Mouse (Mus musculus) kidney, embryonic 16.5 days (tissue): ENCODE measurements at regions not wholly inside any gene's neighbourhood (a gene's known extent, or its start where the extent isn't known, plus 50 kb on each side); places are given as distances from the start of the nearest gene placed in this dataset.

Experiments used
- ATAC-seq: fragments of 200-750 bp; cut with Nextera tagmentation; 2 replicates; pipeline ENCODE4 v1.8.0; 2017; ENCODE audit warnings: moderate TSS enrichment; ENCODE audit not compliant: low FRiP score, low TSS enrichment
- H3K27ac ChIP-seq: fragments of 300-500 bp; sonication (generic); 2 replicates; pipeline ENCODE4 v1.5.1; 2014; ENCODE audit warnings: low read length
- H3K27me3 ChIP-seq: fragments of 300-500 bp; sonication (generic); 2 replicates; pipeline ENCODE4 v1.6.1; 2014; ENCODE audit warnings: low read length, control low read depth, mixed read lengths; ENCODE audit not compliant: insufficient read depth
- H3K36me3 ChIP-seq: fragments of 300-500 bp; sonication (generic); 2 replicates; pipeline ENCODE4 v1.6.1; 2014; ENCODE audit warnings: low read length, control low read depth, mixed read lengths; ENCODE audit not compliant: insufficient read depth
- H3K4me1 ChIP-seq: fragments of 300-500 bp; sonication (generic); 2 replicates; pipeline ENCODE4 v1.6.1; 2014; ENCODE audit warnings: low read length, control low read depth, mixed read lengths; ENCODE audit not compliant: insufficient read depth
- H3K4me2 ChIP-seq: fragments of 300-500 bp; sonication (generic); replicated peaks from 2 replicates; pipeline ENCODE4 v1.6.1; 2014; ENCODE audit warnings: low read depth, low read length
- H3K4me3 ChIP-seq: fragments of 300-500 bp; sonication (generic); 2 replicates; pipeline ENCODE4 v1.5.1; 2014; ENCODE audit warnings: mild to moderate bottlenecking, low read length
- H3K9ac ChIP-seq: fragments of 300-500 bp; sonication (generic); replicated peaks from 2 replicates; pipeline ENCODE4 v1.6.1; 2014; ENCODE audit warnings: low read length
- H3K9me3 ChIP-seq: fragments of 300-500 bp; sonication (generic); 2 replicates; pipeline ENCODE4 v1.6.1; 2016; ENCODE audit warnings: low read length, control low read depth
- WGBS: fragments of 180-500 bp; shearing (Covaris S2); extraction: QIAGEN DNeasy Blood & Tissue Kit; methylation state at CpG from one replicate; pipeline ENCODE4 v1.1.7; 2014; 5-methylcytosine and 5-hydroxymethylcytosine counted together

GRCm38 (mm10) chr12:58504283-58504682 lies 235.2 kb upstream of the Clec14a start:
- Histone ChIP-seq H3K27me3 (no peaks in the 10 kb centered on the region), H3K27ac (no peak overlapping the region), H3K4me2 (no peak overlapping the region), H3K36me3 (no peaks in the 10 kb centered on the region), H3K9ac (no peak overlapping the region), H3K9me3 (no peaks in the 10 kb centered on the region), H3K4me3 (no peak overlapping the region), H3K4me1 (no peaks in the 10 kb centered on the region)
- no peak for ATAC-seq

GRCm38 (mm10) chr12:58474181-58474580 lies 205.1 kb upstream of the Clec14a start:
- Histone ChIP-seq H3K9me3 (no peaks in the 10 kb centered on the region), H3K4me1 (no peaks in the 10 kb centered on the region), H3K9ac (no peak overlapping the region), H3K27ac (no peak overlapping the region), H3K4me2 (no peak overlapping the region), H3K4me3 (no peak overlapping the region), H3K36me3 (no peaks in the 10 kb centered on the region), H3K27me3 (no peaks in the 10 kb centered on the region)
- no peak for ATAC-seq

- no peaks in the 10 kb centered on the region for H3K9me3 ChIP-seq
- H3K4me3 ChIP-seq: no peak overlapping the region
- no peaks in the 10 kb centered on the region for H3K27me3 ChIP-seq
- ATAC-seq: no peak; the same call in 1 of the 2 replicates
- no peak overlapping the region for H3K27ac ChIP-seq
- WGBS: 37% methylated on average over 1 of the region's 1 CpGs
- H3K4me2 ChIP-seq: no peak overlapping the region
- no peaks in the 10 kb centered on the region for H3K36me3 ChIP-seq
- H3K9ac ChIP-seq: no peak overlapping the region
- H3K4me1 ChIP-seq: no peaks in the 10 kb centered on the region
These were observed 204.4 kb upstream of the Clec14a start for GRCm38 (mm10) chr12:58473511-58473910.

- Histone ChIP-seq H3K4me3 (no peak overlapping the region), H3K36me3 (no peaks in the 10 kb centered on the region), H3K4me1 (no peaks in the 10 kb centered on the region), H3K4me2 (no peak overlapping the region), H3K9ac (no peak overlapping the region), H3K27ac (no peak overlapping the region), H3K9me3 (no peaks in the 10 kb centered on the region), H3K27me3 (no peaks in the 10 kb centered on the region)
- WGBS: 84% methylated on average over 3 of the region's 3 CpGs
- ATAC-seq: no peak
These were observed 191.4 kb upstream of the Clec14a start for GRCm38 (mm10) chr12:58460465-58460864.

DNA sequence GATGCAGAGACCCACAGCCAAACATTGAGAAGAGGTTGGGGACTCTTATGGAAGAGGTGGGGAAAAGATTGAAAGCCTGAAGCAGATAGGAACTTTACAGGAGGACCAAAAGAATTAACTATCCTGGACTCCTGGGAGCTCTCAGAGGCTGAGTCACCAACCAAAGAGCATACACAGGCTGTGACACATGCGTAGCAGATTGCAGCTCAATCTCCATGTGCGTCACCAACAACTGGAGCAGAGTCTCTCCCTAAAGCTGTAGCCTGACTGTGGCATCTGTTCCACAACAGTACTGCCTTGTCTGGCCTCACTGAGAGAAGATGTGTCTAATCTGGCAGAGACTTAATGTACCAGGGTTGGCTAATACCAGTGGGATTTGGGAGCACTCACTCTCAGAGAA lies 185.7 kb upstream of the Clec14a start:
- ATAC-seq: no peak

GRCm38 (mm10) chr12:58443007-58443406 lies 173.9 kb upstream of the Clec14a start:
- H3K27ac ChIP-seq: no peak overlapping the region

More for the DNA sequence above, 185.7 kb upstream of the Clec14a start:
- Histone ChIP-seq H3K9ac (no peak overlapping the region), H3K4me1 (no peaks in the 10 kb centered on the region), H3K27me3 (no peaks in the 10 kb centered on the region), H3K36me3 (no peaks in the 10 kb centered on the region), H3K9me3 (no peaks in the 10 kb centered on the region), H3K4me3 (no peak overlapping the region), H3K4me2 (no peak overlapping the region), H3K27ac (no peak overlapping the region)
- WGBS: 95% methylated on average over 2 of the region's 2 CpGs

DNA sequence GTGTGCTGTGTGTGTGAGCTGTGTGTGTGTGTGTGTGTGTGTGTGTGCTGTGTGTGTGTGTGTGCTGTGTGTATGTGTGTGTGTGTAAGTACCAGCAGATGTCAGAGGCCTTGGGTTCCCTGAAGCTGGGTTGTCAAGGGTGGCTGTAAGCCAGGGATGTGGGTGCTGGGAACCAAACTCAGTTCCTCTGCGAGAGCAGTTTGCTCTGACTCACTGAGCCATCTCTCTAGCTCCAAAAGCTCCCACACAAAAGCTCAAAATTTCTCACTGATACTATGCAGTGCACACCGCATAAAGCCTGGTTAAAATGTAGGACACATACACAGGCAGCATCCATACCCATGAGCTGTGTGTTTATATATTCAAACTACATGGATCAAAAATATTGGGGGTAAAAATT lies 172.9 kb upstream of the Clec14a start:
- H3K27me3 ChIP-seq: no peaks in the 10 kb centered on the region
- WGBS: 100% methylated on average over 2 of the region's 2 CpGs
- no peak overlapping the region for H3K27ac ChIP-seq
- H3K9ac ChIP-seq: no peak overlapping the region
- no peak overlapping the region for H3K4me2 ChIP-seq
- no peaks in the 10 kb centered on the region for H3K9me3 ChIP-seq
- no peaks in the 10 kb centered on the region for H3K36me3 ChIP-seq
- H3K4me3 ChIP-seq: no peak overlapping the region
- no peaks in the 10 kb centered on the region for H3K4me1 ChIP-seq
- no peak for ATAC-seq

More at GRCm38 (mm10) chr12:58443007-58443406, 173.9 kb upstream of the Clec14a start:
- Histone ChIP-seq H3K4me1 (no peaks in the 10 kb centered on the region), H3K36me3 (no peaks in the 10 kb centered on the region), H3K27me3 (no peaks in the 10 kb centered on the region), H3K9me3 (no peaks in the 10 kb centered on the region), H3K9ac (no peak overlapping the region), H3K4me2 (no peak overlapping the region), H3K4me3 (no peak overlapping the region)
- no peak for ATAC-seq
- 54% methylated on average over 3 of the region's 3 CpGs for WGBS

DNA sequence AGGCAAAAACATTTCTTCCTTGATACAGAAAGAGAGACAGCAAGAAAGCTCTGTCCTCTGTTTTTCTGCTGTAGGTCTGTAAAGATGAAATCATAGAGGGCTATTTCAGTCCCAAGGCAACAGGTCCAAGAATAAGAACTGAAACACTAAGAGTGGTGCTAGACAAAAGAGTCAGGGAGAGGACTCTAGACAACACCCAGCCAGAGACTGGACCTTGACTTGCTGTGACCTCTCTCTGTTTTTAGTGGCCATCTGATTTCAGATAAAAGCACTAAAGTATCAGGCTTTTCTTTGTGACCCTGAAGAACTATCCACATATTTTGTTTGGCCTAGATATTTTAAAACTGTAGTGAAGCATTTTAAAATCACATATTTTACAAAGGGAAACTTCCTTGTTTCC lies 171.6 kb upstream of the Clec14a start:
- Histone ChIP-seq H3K27me3 (no peaks in the 10 kb centered on the region), H3K27ac (no peak overlapping the region), H3K9me3 (no peaks in the 10 kb centered on the region), H3K4me1 (no peaks in the 10 kb centered on the region), H3K4me3 (no peak overlapping the region), H3K9ac (no peak overlapping the region), H3K4me2 (no peak overlapping the region), H3K36me3 (no peaks in the 10 kb centered on the region)
- no peak for ATAC-seq

DNA sequence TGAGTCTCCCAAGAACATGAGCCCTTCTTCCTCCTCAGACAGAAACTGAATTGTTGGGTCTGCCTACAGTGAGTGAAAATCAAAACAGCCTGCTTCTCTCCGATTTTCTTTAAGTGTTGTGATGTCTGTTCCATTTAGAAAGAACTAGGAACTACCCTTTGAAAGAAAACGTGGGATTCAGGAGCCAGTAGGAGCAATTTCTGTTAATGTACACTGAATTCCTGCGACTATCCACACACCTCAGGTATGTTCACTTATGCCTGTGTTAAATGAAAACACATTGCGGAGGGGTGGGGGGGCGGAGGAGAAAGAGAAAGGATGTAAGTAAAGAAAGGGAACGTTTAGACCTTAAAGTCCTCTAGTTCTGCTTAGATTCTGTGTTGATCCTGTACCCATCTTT lies 167.9 kb upstream of the Clec14a start:
- Histone ChIP-seq H3K9ac (no peak overlapping the region), H3K9me3 (no peaks in the 10 kb centered on the region), H3K36me3 (no peaks in the 10 kb centered on the region), H3K4me1 (no peaks in the 10 kb centered on the region), H3K4me3 (no peak overlapping the region), H3K27me3 (no peaks in the 10 kb centered on the region), H3K4me2 (no peak overlapping the region), H3K27ac (no peak overlapping the region)
- ATAC-seq: no peak
- 80% methylated on average over 6 of the region's 6 CpGs for WGBS

- Histone ChIP-seq H3K27ac (no peak overlapping the region), H3K9ac (no peak overlapping the region), H3K27me3 (no peaks in the 10 kb centered on the region), H3K4me3 (no peak overlapping the region), H3K4me2 (no peak overlapping the region), H3K36me3 (no peaks in the 10 kb centered on the region), H3K4me1 (no peaks in the 10 kb centered on the region), H3K9me3 (no peaks in the 10 kb centered on the region)
- WGBS: 76% methylated on average over 5 of the region's 5 CpGs
- ATAC-seq: no peak
These were observed 165.4 kb upstream of the Clec14a start for GRCm38 (mm10) chr12:58434504-58434903.

GRCm38 (mm10) chr12:58429929-58430328 lies 160.8 kb upstream of the Clec14a start:
- no peak overlapping the region for H3K27ac ChIP-seq
- no peak overlapping the region for H3K9ac ChIP-seq
- H3K4me2 ChIP-seq: no peak overlapping the region
- H3K27me3 ChIP-seq: no peaks in the 10 kb centered on the region
- no peaks in the 10 kb centered on the region for H3K36me3 ChIP-seq
- no peak overlapping the region for H3K4me3 ChIP-seq
- H3K4me1 ChIP-seq: 0 out of 2 replicates have a peak, but pooled peaks cover 3% of the 10 kb centered on the region
- ATAC-seq: no peak
- no peaks in the 10 kb centered on the region for H3K9me3 ChIP-seq
- 83% methylated on average over 5 of the region's 5 CpGs for WGBS
